In the genomic region with DNA sequence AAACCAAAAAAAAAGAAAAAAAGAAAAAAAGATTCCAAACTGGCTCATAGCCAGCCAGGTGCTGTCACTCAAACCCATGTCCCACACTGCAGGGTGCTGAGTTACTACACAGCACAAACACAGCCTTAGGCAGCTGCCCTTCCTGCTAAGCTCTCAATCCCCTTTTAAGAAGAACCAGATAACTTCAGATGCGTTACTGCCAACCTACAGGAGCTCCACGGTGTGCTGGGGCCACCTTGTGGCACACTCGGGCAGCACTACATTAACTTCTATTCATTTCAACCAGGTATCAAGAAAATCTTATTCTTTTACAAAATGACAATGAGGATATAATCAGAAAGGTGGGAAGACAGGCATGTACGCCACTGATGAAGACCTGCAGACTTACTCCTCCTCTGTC, we compare ENCODE assay signal across 9 mouse cellular contexts. TPM values are rescaled to one million over a fixed set of nuclear protein-coding genes. Genes with fewer than 3 reads are reported as not detected.
DNase-seq lines count a peak whose midpoint lies in the region; ATAC-seq and TF ChIP-seq lines count a peak whose summit lies in the region.
"Had no signal": no experiment of that assay in that cellular context is flagged by ENCODE, and none has a peak within 500 bp of the region (broad histone marks: within the 10 kb centered on the region; RNA-seq: fewer than 3 reads in every experiment).

No protein-coding gene starts in this region.

- peak; percentile 85 for TF ChIP-seq CTCF in brain, embryonic 14.5 days (IDR thresholded peaks at IDR 0.05; ENCODE audit: borderline replicate concordance, extremely low read depth, insufficient read depth, insufficient read length)

- H3K9ac ChIP-seq in heart, embryonic 16.5 days (ENCODE audit: low read length) = no peak overlapping the region
- H3K9ac ChIP-seq in neural tube, embryonic 11.5 days (ENCODE audit: low read length) = no peak overlapping the region
- H3K9ac ChIP-seq: embryonic facial prominence, embryonic 12.5 days had no signal

- no peak overlapping the region for H3K4me2 ChIP-seq in heart, embryonic 16.5 days (ENCODE audit: low read depth, low read length)
- H3K4me2 ChIP-seq in neural tube, embryonic 11.5 days (ENCODE audit: low read depth) = no peak overlapping the region
- H3K4me2 ChIP-seq: embryonic facial prominence, embryonic 12.5 days had no signal

- ATAC-seq in heart, embryonic 16.5 days (replicated peaks; ENCODE audit: extremely low read depth, insufficient read depth, low FRiP score) = 0 out of 2 replicates have a peak, but pooled peaks have one; percentile 32
- peak; percentile 98 for ATAC-seq in CD4-positive, CD25-positive, alpha-beta regulatory T cell, adult 4 months
- no peak for ATAC-seq in neural tube, embryonic 11.5 days (ENCODE audit: insufficient read depth, low FRiP score, low TSS enrichment)

- H3K27me3 ChIP-seq in heart, embryonic 16.5 days (ENCODE audit: control insufficient read depth, insufficient read depth, low read length) = no peaks in the 10 kb centered on the region
- H3K27me3 ChIP-seq in neural tube, embryonic 11.5 days (ENCODE audit: control insufficient read depth, insufficient read depth, low read length) = no peaks in the 10 kb centered on the region
- H3K27me3 ChIP-seq: embryonic facial prominence, embryonic 12.5 days had no signal

- H3K4me3 ChIP-seq in heart, embryonic 16.5 days (ENCODE audit: low read length) = no peak overlapping the region
- H3K4me3 ChIP-seq in neural tube, embryonic 11.5 days (ENCODE audit: low read depth, low read length) = no peak overlapping the region
- H3K4me3 ChIP-seq: embryonic facial prominence, embryonic 12.5 days had no signal

- no peak overlapping the region for H3K27ac ChIP-seq in heart, embryonic 16.5 days (ENCODE audit: low read length)
- no peak overlapping the region for H3K27ac ChIP-seq in neural tube, embryonic 11.5 days (ENCODE audit: low read depth, low read length)
- H3K27ac ChIP-seq: embryonic facial prominence, embryonic 12.5 days had no signal

- H3K36me3 ChIP-seq in heart, embryonic 16.5 days (ENCODE audit: control insufficient read depth, insufficient read depth) = peaks cover 23% of the 10 kb centered on the region
- H3K36me3 ChIP-seq in neural tube, embryonic 11.5 days (ENCODE audit: control insufficient read depth, insufficient read depth, low read length) = peaks cover 17% of the 10 kb centered on the region

- intact Hi-C loops in heart, postnatal 25 days (cut with DNase I) = loop anchor here (2.0 to 5.0 kb wide), 3 partner anchors 52 to 204 kb away; partner anchors contain the start of gene Zp3
- intact Hi-C loops in gastrocnemius, postnatal 36 days (cut with DNase I) = loop anchor here (1.0 kb wide), 1 partner anchor 51 kb away; no protein-coding TSS in a partner anchor
- intact Hi-C loops in left cerebral cortex, postnatal 25 days (cut with DNase I) = loop anchor here (2.0 kb wide), 1 partner anchor 50 kb away; the partner anchor contains the start of genes Alkbh4 and Lrwd1

- H3K4me1 ChIP-seq in heart, embryonic 16.5 days (ENCODE audit: control insufficient read depth, insufficient read depth, low read length) = no peaks in the 10 kb centered on the region
- H3K4me1 ChIP-seq in neural tube, embryonic 11.5 days (ENCODE audit: control insufficient read depth, insufficient read depth, low read length) = no peaks in the 10 kb centered on the region
- H3K4me1 ChIP-seq: embryonic facial prominence, embryonic 12.5 days had no signal

- no peak for TF ChIP-seq POLR2A in brain, embryonic 14.5 days (IDR thresholded peaks at IDR 0.05; ENCODE audit: borderline replicate concordance, extremely low read depth, insufficient read depth, insufficient read length, poor library complexity, severe bottlenecking)

- no peak for DNase-seq in heart, postnatal 25 days (ENCODE audit: low spot score)
- peak; percentile 77 for DNase-seq in brain, embryonic 14.5 days (ENCODE audit: low read depth)
- peak; percentile 30 to 46 for DNase-seq in gastrocnemius, postnatal 36 days
- DNase-seq in left cerebral cortex, postnatal 25 days (ENCODE audit: low spot score in 2 of 2) = peak; percentile 41 to 66
- DNase-seq in neural tube, embryonic 11.5 days (ENCODE audit: low spot score) = peak; percentile 47
- DNase-seq in thymus, postnatal 14 days = peak; percentile 82

- WGBS in heart, embryonic 16.5 days = 36% methylated on average over 4 of the region's 4 CpGs
- 62% methylated on average over 4 of the region's 4 CpGs for WGBS in neural tube, embryonic 11.5 days

- no peaks in the 10 kb centered on the region for H3K9me3 ChIP-seq in heart, embryonic 16.5 days (replicated peaks; ENCODE audit: control insufficient read depth, low read length)
- H3K9me3 ChIP-seq in neural tube, embryonic 11.5 days (ENCODE audit: control insufficient read depth, low read length) = no peaks in the 10 kb centered on the region
- H3K9me3 ChIP-seq: embryonic facial prominence, embryonic 12.5 days had no signal

RNA-seq across cellular contexts. Expression of gene Prkrip1, which starts 12.0 kb away (rescaled TPM):
- 34.4 and 37.7 TPM in 2 replicates for polyA plus RNA-seq in heart, embryonic 16.5 days (2015; fragmentation: Nextera tagmentation; extraction: Ambion mirVana)
- total RNA-seq in heart, postnatal 25 days (2021) = 10 to 100 TPM; 17.3 to 20.9 TPM
- polyA plus RNA-seq in CD4-positive, CD25-positive, alpha-beta regulatory T cell, adult 4 months (2017; shearing (Covaris generic)) = 10 to 100 TPM; 31.0 to 49.0 TPM
- polyA plus RNA-seq in brain, embryonic 14.5 days (2012; rRNA removed) = 36.3 and 37.2 TPM in 2 replicates
- 10 to 100 TPM; 20.9 to 21.4 TPM for total RNA-seq in gastrocnemius, postnatal 36 days (2021)
- total RNA-seq in left cerebral cortex, postnatal 25 days (2021) = 10 to 100 TPM; 36.8 to 37.1 TPM
- 76.5 and 76.8 TPM in 2 replicates for polyA plus RNA-seq in neural tube, embryonic 11.5 days (2014; fragmentation: Nextera tagmentation; extraction: Ambion mirVana)

RNA-seq across cellular contexts. Expression of gene Orai2, which starts 16.2 kb away (rescaled TPM):
- 3.6 and 4.3 TPM in 2 replicates for polyA plus RNA-seq in heart, embryonic 16.5 days (2015; fragmentation: Nextera tagmentation; extraction: Ambion mirVana)
- total RNA-seq in heart, postnatal 25 days (2021) = 1 to 10 TPM in 1 of 2 experiments, under 1 TPM in 1; 0.87 to 1.2 TPM
- 10 to 100 TPM; 42.9 to 80.7 TPM for polyA plus RNA-seq in CD4-positive, CD25-positive, alpha-beta regulatory T cell, adult 4 months (2017; shearing (Covaris generic))
- polyA plus RNA-seq in brain, embryonic 14.5 days (2012; rRNA removed) = 52.2 and 58.5 TPM in 2 replicates
- 1 to 10 TPM in 1 of 2 experiments, under 1 TPM in 1; 0.82 to 1.2 TPM for total RNA-seq in gastrocnemius, postnatal 36 days (2021)
- 10 to 100 TPM; 57.1 to 60.1 TPM for total RNA-seq in left cerebral cortex, postnatal 25 days (2021)
- 7.6 and 10.6 TPM in 2 replicates for polyA plus RNA-seq in neural tube, embryonic 11.5 days (2014; fragmentation: Nextera tagmentation; extraction: Ambion mirVana)

RNA-seq across cellular contexts. Expression of gene Alkbh4, which starts 50.8 kb away (rescaled TPM):
- 12.5 and 13.0 TPM in 2 replicates for polyA plus RNA-seq in heart, embryonic 16.5 days (2015; fragmentation: Nextera tagmentation; extraction: Ambion mirVana)
- 1 to 10 TPM; 5.3 to 6.0 TPM for total RNA-seq in heart, postnatal 25 days (2021)
- 10 to 100 TPM; 54.7 to 96.4 TPM for polyA plus RNA-seq in CD4-positive, CD25-positive, alpha-beta regulatory T cell, adult 4 months (2017; shearing (Covaris generic))
- polyA plus RNA-seq in brain, embryonic 14.5 days (2012; rRNA removed) = 17.5 and 21.8 TPM in 2 replicates
- total RNA-seq in gastrocnemius, postnatal 36 days (2021) = 1 to 10 TPM; 3.8 to 4.1 TPM
- total RNA-seq in left cerebral cortex, postnatal 25 days (2021) = 1 to 10 TPM; 8.1 to 9.4 TPM
- polyA plus RNA-seq in neural tube, embryonic 11.5 days (2014; fragmentation: Nextera tagmentation; extraction: Ambion mirVana) = 21.1 and 25.9 TPM in 2 replicates

RNA-seq across cellular contexts. Expression of gene Lrwd1, which starts 50.8 kb away (rescaled TPM):
- polyA plus RNA-seq in heart, embryonic 16.5 days (2015; fragmentation: Nextera tagmentation; extraction: Ambion mirVana) = 21.7 and 23.6 TPM in 2 replicates
- total RNA-seq in heart, postnatal 25 days (2021) = 1 to 10 TPM; 5.0 to 6.3 TPM
- 10 to 100 TPM; 26.1 to 58.9 TPM for polyA plus RNA-seq in CD4-positive, CD25-positive, alpha-beta regulatory T cell, adult 4 months (2017; shearing (Covaris generic))
- polyA plus RNA-seq in brain, embryonic 14.5 days (2012; rRNA removed) = 45.7 and 69.0 TPM in 2 replicates
- total RNA-seq in gastrocnemius, postnatal 36 days (2021) = 1 to 10 TPM; 3.7 to 4.0 TPM
- 10 to 100 TPM; 13.3 TPM for total RNA-seq in left cerebral cortex, postnatal 25 days (2021)
- 40.5 and 45.3 TPM in 2 replicates for polyA plus RNA-seq in neural tube, embryonic 11.5 days (2014; fragmentation: Nextera tagmentation; extraction: Ambion mirVana)

RNA-seq across cellular contexts. Expression of gene Sh2b2, which starts 59.6 kb away (rescaled TPM):
- polyA plus RNA-seq in heart, embryonic 16.5 days (2015; fragmentation: Nextera tagmentation; extraction: Ambion mirVana) = 1.7 TPM in 2 replicates
- under 1 TPM; 0.62 to 0.75 TPM for total RNA-seq in heart, postnatal 25 days (2021)
- under 1 TPM in 1 of 2 experiments, not detected in 1; 0.15 TPM for polyA plus RNA-seq in CD4-positive, CD25-positive, alpha-beta regulatory T cell, adult 4 months (2017; shearing (Covaris generic))
- polyA plus RNA-seq in brain, embryonic 14.5 days (2012; rRNA removed) = 58.4 and 59.1 TPM in 2 replicates
- total RNA-seq in gastrocnemius, postnatal 36 days (2021) = 1 to 10 TPM; 3.5 to 3.9 TPM
- total RNA-seq in left cerebral cortex, postnatal 25 days (2021) = 1 to 10 TPM; 7.2 to 8.2 TPM
- polyA plus RNA-seq in neural tube, embryonic 11.5 days (2014; fragmentation: Nextera tagmentation; extraction: Ambion mirVana) = 16.3 and 17.3 TPM in 2 replicates
